Mouse (Mus musculus) heart, postnatal 10 days (tissue): ENCODE data around the gene Il4ra. TPM values are rescaled to one million over a fixed set of nuclear protein-coding genes. Genes with fewer than 3 reads are reported as not detected.

Experiments used
- DNase-seq, 2 experiments: peaks; one replicate each; pipeline ENCODE4 v3.0.0; 2021
- intact Hi-C: fragments of 180-260 bp; cut with DNase I; formaldehyde crosslinking; loops from one replicate; pipeline ENCODE4 v1.15.1; 2025
- total RNA-seq, 2 experiments: library from RNA; stranded (reverse); gene quantifications; 2 replicates each; pipeline ENCODE4 v1.2.3; 2021

Il4ra gene
- total RNA-seq, 2 experiments from 2014 or later, result 25.1 to 29.6 TPM

- DNase-seq, result no peak
- intact Hi-C loops, result no loop called here
These were observed 68.2 kb downstream of the Il4ra start for GRCm38 (mm10) chr7:125620077-125620476.

DNA sequence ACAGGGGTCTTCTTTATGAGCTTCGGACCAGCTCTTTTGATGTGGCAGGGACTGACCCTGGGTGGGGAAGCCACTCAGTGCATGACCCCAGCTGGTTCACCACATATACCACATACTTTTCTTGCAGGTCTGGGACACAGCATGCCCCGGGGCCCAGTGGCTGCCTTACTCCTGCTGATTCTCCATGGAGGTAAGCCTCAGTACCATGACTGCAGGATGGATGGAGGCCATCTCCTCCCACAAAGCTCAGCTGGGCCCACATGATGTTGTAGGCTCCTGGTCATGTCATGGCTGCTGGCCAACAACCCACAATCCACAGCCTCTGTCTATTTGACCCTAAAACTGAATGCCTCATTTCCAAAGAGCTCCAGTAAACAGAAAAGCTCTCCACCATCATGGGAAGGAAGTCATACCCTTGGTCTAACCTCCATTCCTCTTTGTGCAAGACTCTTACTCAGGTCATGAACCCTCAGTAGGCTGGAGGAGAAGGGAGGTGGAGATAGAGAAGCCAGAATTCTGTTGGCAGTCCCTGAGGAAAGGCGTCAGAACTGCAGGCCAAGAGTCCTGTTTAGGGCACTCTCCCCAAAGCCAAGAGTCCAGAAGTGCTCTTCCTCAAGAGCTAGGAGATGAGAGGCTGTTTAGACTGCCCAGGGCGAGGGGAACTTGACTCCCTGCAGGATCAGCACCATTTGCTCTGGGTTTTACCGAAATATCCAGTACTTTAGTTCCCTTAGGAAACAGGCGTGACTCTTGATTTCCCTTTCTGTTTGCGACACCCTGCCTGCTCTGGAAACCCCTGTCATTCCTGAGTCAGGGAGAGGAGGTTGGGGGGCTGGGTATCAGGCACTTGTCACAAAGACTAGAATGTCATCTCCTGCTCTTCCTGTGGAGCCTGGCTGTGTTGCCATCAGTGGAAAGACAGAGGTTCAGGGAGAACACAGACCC lies 71.1 kb downstream of the Il4ra start:
- intact Hi-C loops, result no loop called here
- no peak for DNase-seq

GRCm38 (mm10) chr7:125625219-125625618 lies 73.3 kb downstream of the Il4ra start:
- no peak for DNase-seq
- intact Hi-C loops, result no loop called here

DNA sequence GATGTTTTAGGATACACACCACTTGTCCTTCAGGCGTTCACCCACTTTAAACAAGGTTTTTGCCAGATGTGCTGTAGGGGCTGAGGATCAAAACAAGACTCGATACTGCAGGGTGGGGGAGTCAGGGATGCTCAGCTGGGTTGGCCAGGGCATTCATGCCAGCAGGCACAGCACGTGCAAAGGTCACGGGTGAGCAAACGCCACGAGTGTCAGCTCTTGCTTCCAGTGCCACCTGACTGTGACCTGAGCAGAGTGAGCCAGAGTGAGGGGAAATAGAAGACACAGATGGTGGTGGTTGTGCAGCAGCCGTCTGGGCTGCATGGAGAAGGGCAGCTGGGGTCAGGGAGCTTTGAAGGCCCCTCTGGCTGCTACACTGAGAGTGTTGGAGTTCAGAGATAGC lies 73.9 kb downstream of the Il4ra start:
- intact Hi-C loops, result no loop called here
- no peak for DNase-seq

Other genes starting within 250 kb of the Il4ra start
- gene Kdm8, start 107.4 kb upstream of the Il4ra start, total RNA-seq, result 1 to 10 TPM; 3.7 to 3.9 TPM
- 10 to 100 TPM; 43.6 to 45.8 TPM for gene Nsmce1, start 60.5 kb upstream of the Il4ra start, total RNA-seq
- under 1 TPM; 0.67 to 0.74 TPM for gene Il21r, start 51.3 kb downstream of the Il4ra start, total RNA-seq
- gene Gtf3c1, start 155.7 kb downstream of the Il4ra start, total RNA-seq, result 10 to 100 TPM; 73.5 to 87.1 TPM
- gene D430042O09Rik, start 155.8 kb downstream of the Il4ra start, total RNA-seq, result 10 to 100 TPM; 14.7 to 17.3 TPM